Mouse (Mus musculus) MEL (cell line): Measurements from ENCODE around the gene Gm15557. TPM values are rescaled to one million over a fixed set of nuclear protein-coding genes. Genes with fewer than 3 reads are reported as not detected.

ENCODE experiments used
- DNase-seq: peaks from one replicate; pipeline ENCODE4 v3.0.0; 2011; ENCODE audit warnings: low read depth, low spot score
- H3K27ac ChIP-seq: 2 replicates; pipeline ENCODE4 v1.5.1; 2012; ENCODE audit warnings: low read depth, mild to moderate bottlenecking, control low read depth, low read length, moderate library complexity; ENCODE audit not compliant: control insufficient read depth
- H3K27me3 ChIP-seq, 2 experiments: fragments of 150-350 bp in 1 of 2; sonication (generic) in 1 of 2; 2 replicates each; pipeline ENCODE4 v1.6.1; 2012; ENCODE audit warnings: low read length in 2 of 2, mild to moderate bottlenecking in 2 of 2, improper control_type of control experiment in 1 of 2, moderate library complexity in 1 of 2; ENCODE audit not compliant: insufficient read depth in 2 of 2, control insufficient read depth in 1 of 2
- H3K36me3 ChIP-seq, 2 experiments: 2 replicates each; pipeline ENCODE4 v1.6.1; 2012 to 2014; ENCODE audit warnings: low read length in 2 of 2, improper control_type of control experiment in 1 of 2, inconsistent platforms in 1 of 2, mild to moderate bottlenecking in 1 of 2; ENCODE audit not compliant: insufficient read depth in 2 of 2, control insufficient read depth in 1 of 2
- H3K4me1 ChIP-seq, 2 experiments: fragments of 150-350 bp in 1 of 2; sonication (generic) in 1 of 2; 2 replicates each; pipeline ENCODE4 v1.6.1; 2012; ENCODE audit warnings: low read length in 2 of 2, improper control_type of control experiment in 1 of 2, mild to moderate bottlenecking in 1 of 2; ENCODE audit not compliant: insufficient read depth in 2 of 2, control insufficient read depth in 1 of 2
- H3K4me3 ChIP-seq, 2 experiments: fragments of 150-350 bp in 1 of 2; sonication (generic) in 1 of 2; 2 replicates each; pipeline ENCODE4 v1.5.1; 2012; ENCODE audit warnings: low read depth in 2 of 2, low read length in 2 of 2, mild to moderate bottlenecking in 2 of 2, moderate library complexity in 2 of 2, control low read depth in 1 of 2, improper control_type of control experiment in 1 of 2; ENCODE audit not compliant: control insufficient read depth in 1 of 2, insufficient read depth in 1 of 2
- H3K79me2 ChIP-seq: 2 replicates; pipeline ENCODE4 v1.6.1; 2012; ENCODE audit warnings: mild to moderate bottlenecking, low read length, moderate library complexity; ENCODE audit not compliant: control insufficient read depth, poor library complexity, insufficient read depth
- H3K9ac ChIP-seq: 2 replicates; pipeline ENCODE4 v1.6.1; 2012; ENCODE audit warnings: low read depth, mild to moderate bottlenecking, control low read depth, low read length, moderate library complexity; ENCODE audit not compliant: control insufficient read depth, poor library complexity, severe bottlenecking
- H3K9me3 ChIP-seq: fragments of 150-350 bp; sonication (generic); replicated peaks from 2 replicates; pipeline ENCODE4 v1.6.1; 2012; ENCODE audit warnings: mild to moderate bottlenecking, low read length, improper control_type of control experiment, moderate library complexity; ENCODE audit not compliant: insufficient read depth
- CHD1 ChIP-seq: IDR thresholded peaks from 2 replicates; pipeline ENCODE4 v1.6.1; 2012; ENCODE audit warnings: low read depth, mild to moderate bottlenecking, inconsistent platforms, low read length, improper control_type of control experiment
- CHD2 ChIP-seq: IDR thresholded peaks from 2 replicates; pipeline ENCODE4 v1.6.1; 2011; ENCODE audit warnings: low read length, improper control_type of control experiment
- CTCF ChIP-seq, 3 experiments: IDR thresholded peaks in 2 of 3; conservative IDR thresholded peaks in 1 of 3; 2 replicates each; pipeline ENCODE4 v1.5.1; 2011 to 2012; ENCODE audit warnings: low read length in 3 of 3, low read depth in 2 of 3, mild to moderate bottlenecking in 2 of 3, improper control_type of control experiment in 1 of 3, inconsistent platforms in 1 of 3, mixed read lengths in 1 of 3, moderate library complexity in 1 of 3; ENCODE audit not compliant: control insufficient read depth in 1 of 3, insufficient read depth in 1 of 3, poor library complexity in 1 of 3, severe bottlenecking in 1 of 3
- E2F4 ChIP-seq: IDR thresholded peaks from 2 replicates; pipeline ENCODE4 v1.6.1; 2011; ENCODE audit warnings: low read depth, low read length, improper control_type of control experiment, borderline replicate concordance
- ELF1 ChIP-seq: IDR thresholded peaks from 2 replicates; pipeline ENCODE4 v1.6.1; 2014; ENCODE audit warnings: low read depth, mild to moderate bottlenecking, inconsistent platforms, low read length, improper control_type of control experiment, moderate library complexity
- EP300 ChIP-seq, 2 experiments: IDR thresholded peaks; 2 replicates each; pipeline ENCODE4 v1.6.1; 2011; ENCODE audit warnings: improper control_type of control experiment in 2 of 2, low read length in 2 of 2, low read depth in 1 of 2, mild to moderate bottlenecking in 1 of 2
- ETS1 ChIP-seq: IDR thresholded peaks from 2 replicates; pipeline ENCODE4 v1.6.1; 2012; ENCODE audit warnings: low read depth, mild to moderate bottlenecking, inconsistent platforms, low read length, improper control_type of control experiment, moderate library complexity
- GABPA ChIP-seq: IDR thresholded peaks from 2 replicates; pipeline ENCODE4 v1.6.1; 2012; ENCODE audit warnings: low read depth, mild to moderate bottlenecking, inconsistent platforms, low read length, improper control_type of control experiment, moderate library complexity
- HCFC1 ChIP-seq: IDR thresholded peaks from 2 replicates; pipeline ENCODE4 v1.6.1; 2012; ENCODE audit warnings: low read depth, mild to moderate bottlenecking, inconsistent platforms, low read length, improper control_type of control experiment, moderate library complexity
- JUND ChIP-seq: IDR thresholded peaks from 2 replicates; pipeline ENCODE4 v1.6.1; 2011; ENCODE audit warnings: low read depth, mild to moderate bottlenecking, improper control_type of control experiment, low read length
- MAX ChIP-seq: IDR thresholded peaks from 2 replicates; pipeline ENCODE4 v1.6.1; 2011; ENCODE audit warnings: low read length, improper control_type of control experiment
- MAZ ChIP-seq: IDR thresholded peaks from 2 replicates; pipeline ENCODE4 v1.6.1; 2012; ENCODE audit warnings: low read depth, mild to moderate bottlenecking, inconsistent platforms, low read length, improper control_type of control experiment
- MEF2A ChIP-seq: IDR thresholded peaks from 2 replicates; pipeline ENCODE4 v1.6.1; 2014; ENCODE audit warnings: low read depth, mild to moderate bottlenecking, inconsistent platforms, low read length, improper control_type of control experiment; ENCODE audit not compliant: poor library complexity, insufficient replicate concordance, severe bottlenecking; ENCODE audit errors: extremely low read depth
- MXI1 ChIP-seq: IDR thresholded peaks from 2 replicates; pipeline ENCODE4 v1.6.1; 2011; ENCODE audit warnings: mild to moderate bottlenecking, low read depth, low read length, improper control_type of control experiment
- MYB ChIP-seq: IDR thresholded peaks from 2 replicates; pipeline ENCODE4 v1.6.1; 2011; ENCODE audit warnings: mild to moderate bottlenecking, low read depth, low read length, improper control_type of control experiment
- MYC ChIP-seq: IDR thresholded peaks from 2 replicates; pipeline ENCODE4 v1.6.1; 2011; ENCODE audit warnings: low read depth, mild to moderate bottlenecking, low read length, improper control_type of control experiment, moderate library complexity
- POLR2AphosphoS5 ChIP-seq: IDR thresholded peaks from 2 replicates; pipeline ENCODE4 v1.6.1; 2012; ENCODE audit warnings: low read depth, borderline replicate concordance, mild to moderate bottlenecking, inconsistent platforms, low read length, moderate library complexity, mixed read lengths
- RCOR1 ChIP-seq: IDR thresholded peaks from 2 replicates; pipeline ENCODE4 v1.6.1; 2012; ENCODE audit warnings: low read depth, mild to moderate bottlenecking, inconsistent platforms, low read length, improper control_type of control experiment
- SIN3A ChIP-seq: IDR thresholded peaks from 2 replicates; pipeline ENCODE4 v1.6.1; 2012; ENCODE audit warnings: low read length, improper control_type of control experiment, inconsistent platforms
- TAL1 ChIP-seq: IDR thresholded peaks from 2 replicates; pipeline ENCODE4 v1.6.1; 2012; ENCODE audit warnings: mild to moderate bottlenecking, inconsistent platforms, low read length, moderate library complexity, mixed read lengths
- TBP ChIP-seq: IDR thresholded peaks from 2 replicates; pipeline ENCODE4 v1.8.0; 2011; ENCODE audit warnings: low read depth, low read length, improper control_type of control experiment
- TCF12 ChIP-seq: IDR thresholded peaks from 2 replicates; pipeline ENCODE4 v1.6.1; 2014; ENCODE audit warnings: low read depth, mild to moderate bottlenecking, inconsistent platforms, low read length, improper control_type of control experiment, moderate library complexity
- UBTF ChIP-seq: IDR thresholded peaks from 2 replicates; pipeline ENCODE4 v1.6.1; 2012; ENCODE audit warnings: low read depth, mild to moderate bottlenecking, inconsistent platforms, low read length, improper control_type of control experiment, moderate library complexity, borderline replicate concordance; ENCODE audit not compliant: insufficient read depth
- USF1 ChIP-seq: IDR thresholded peaks from 2 replicates; pipeline ENCODE4 v1.6.1; 2014; ENCODE audit warnings: low read depth, mild to moderate bottlenecking, inconsistent platforms, low read length, improper control_type of control experiment, moderate library complexity
- USF2 ChIP-seq, 2 experiments: IDR thresholded peaks; 2 replicates each; pipeline ENCODE4 v1.6.1; 2011 to 2012; ENCODE audit warnings: improper control_type of control experiment in 2 of 2, low read length in 2 of 2, borderline replicate concordance in 1 of 2, inconsistent platforms in 1 of 2, low read depth in 1 of 2, mild to moderate bottlenecking in 1 of 2; ENCODE audit not compliant: insufficient read depth in 1 of 2
- ZNF384 ChIP-seq: IDR thresholded peaks from 2 replicates; pipeline ENCODE4 v1.6.1; 2012; ENCODE audit warnings: low read depth, mild to moderate bottlenecking, inconsistent platforms, low read length, improper control_type of control experiment
- polyA plus RNA-seq, 2 experiments: library from polyadenylated mRNA; stranded (reverse) in 1 of 2; unstranded in 1 of 2; fragments of >175 nt in 1 of 2; fragments of >200 nt in 1 of 2; gene quantifications; 2 replicates each; pipeline versions ENCODE4 v1.2.1 to v1.2.4; 2012; ENCODE audit warnings: low replicate concordance in 2 of 2, low read depth in 1 of 2; ENCODE audit not compliant: insufficient read length in 2 of 2, insufficient read depth in 1 of 2, missing spikeins in 1 of 2
- total RNA-seq: library from RNA; depleted of rRNA; stranded (reverse); fragments of 300-350 nt; gene quantifications from 2 replicates; pipeline ENCODE4 v1.2.3, GENCODE M21; 2012

The Gm15557 gene
- total and polyA plus RNA-seq, 3 experiments = not detected

DNA sequence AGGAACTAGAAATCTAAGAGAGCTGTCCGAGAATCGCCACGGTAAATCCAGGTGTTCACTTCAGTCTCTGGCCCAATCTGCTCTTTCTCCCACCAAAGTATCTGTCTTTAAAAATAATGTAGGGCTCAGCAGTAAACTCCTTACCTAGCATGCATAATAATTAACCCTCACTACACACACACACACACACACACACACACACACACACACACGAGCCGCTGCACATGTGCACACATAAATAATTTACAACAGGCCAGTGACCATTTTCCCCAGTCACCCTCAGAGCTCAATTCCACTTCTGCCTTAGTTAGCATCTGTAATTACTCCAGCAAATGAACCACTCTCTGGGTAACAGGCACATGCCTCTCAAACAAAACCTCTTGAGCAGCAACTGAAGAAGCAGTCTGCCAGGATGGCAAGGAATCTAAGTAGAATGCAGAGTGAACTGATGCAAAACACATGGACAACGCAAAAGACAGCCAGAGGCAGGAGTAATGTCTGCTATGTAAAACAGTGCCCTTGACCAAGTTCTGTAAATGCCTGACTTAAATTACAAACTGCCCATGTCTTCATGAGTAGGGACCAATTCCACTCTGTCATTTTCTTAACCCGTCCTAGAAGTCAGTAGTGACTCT, 11.7 kb upstream of the Gm15557 start:
- Histone ChIP-seq H3K4me1 (peaks cover 3 to 26% of the 10 kb centered on the region in 2 experiments; a peak in 3 of 4 replicates), H3K9me3 (no peaks in the 10 kb centered on the region), H3K27me3 (no peaks in the 10 kb centered on the region), H3K4me3 (peak overlapping the region; percentile 85 to 92), H3K79me2 (peaks cover 45% of the 10 kb centered on the region), H3K9ac (peak overlapping the region; percentile 82), H3K36me3 (peaks cover 2 to 29% of the 10 kb centered on the region in 2 experiments; a peak in 3 of 4 replicates), H3K27ac (peak overlapping the region; percentile 98)
- TF ChIP-seq MAX (peak; percentile 80), SIN3A (peak; percentile 78), JUND (no peak), HCFC1 (0 out of 2 replicates have a peak, but pooled peaks have one; percentile 56), TCF12 (0 out of 2 replicates have a peak, but pooled peaks have one; percentile 5), MYC (peak; percentile 62; the same call in 1 of the 2 replicates), MXI1 (peak; percentile 96), ETS1 (no peak), TBP (peak; percentile 19; the same call in 1 of the 2 replicates)
- DNase-seq = peak; percentile 72

DNA sequence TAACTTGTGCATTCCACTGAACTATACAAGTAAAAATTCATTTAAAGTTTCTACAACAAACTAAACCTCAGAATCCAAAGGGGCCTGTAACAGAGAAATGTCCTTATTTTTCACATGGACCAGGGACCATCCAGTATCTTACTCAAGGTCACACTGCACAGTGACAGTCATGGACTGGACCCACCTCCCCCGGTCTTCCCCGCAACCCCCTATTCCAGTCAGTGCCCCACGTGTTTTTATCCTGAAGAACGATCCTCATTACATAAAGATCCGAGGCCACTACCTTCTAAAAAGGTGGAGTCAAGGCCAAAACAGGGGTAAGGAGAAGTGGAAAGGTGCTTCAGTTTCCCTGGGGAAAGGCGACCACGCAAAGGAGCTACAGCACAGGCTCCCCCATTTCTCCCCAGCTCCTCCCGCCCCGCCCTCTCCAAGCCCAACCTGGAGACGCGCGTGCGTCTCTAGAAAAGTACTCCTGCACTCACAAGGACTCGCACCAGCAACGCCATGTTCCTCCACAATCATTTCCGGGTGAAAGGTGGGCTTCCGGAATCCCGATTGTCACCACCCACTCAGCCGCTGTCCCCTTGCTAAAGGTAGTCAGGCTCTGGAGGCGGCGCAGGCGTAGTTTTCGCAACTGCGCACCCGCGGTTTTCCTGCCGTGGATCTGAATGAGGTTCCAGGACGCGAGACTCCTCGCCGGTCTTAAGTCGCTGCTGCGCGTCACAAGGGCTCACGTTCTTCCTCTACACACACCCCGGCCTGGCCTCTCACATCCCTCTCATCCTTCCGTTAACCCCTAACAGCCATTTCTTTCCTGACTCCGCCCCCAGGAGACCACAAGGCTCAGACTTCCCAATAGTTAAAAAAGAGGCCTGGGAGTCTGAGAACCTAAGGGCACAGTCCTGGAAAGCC, 10.7 kb upstream of the Gm15557 start, which contains the start of gene Uqcc1:
TSS of gene Uqcc1 (minus strand) at position 780 of the 912 bp plus-strand sequence.
- Histone ChIP-seq H3K9me3 (no peaks in the 10 kb centered on the region), H3K36me3 (peaks cover 0 to 19% of the 10 kb centered on the region in 2 experiments; a peak in 2 of 4 replicates), H3K4me3 (peak within 1 kb of the TSS; percentile 85 to 92), H3K4me1 (peaks cover 3 to 17% of the 10 kb centered on the region in 2 experiments; a peak in 3 of 4 replicates), H3K9ac (peak within 1 kb of the TSS; percentile 82), H3K27ac (peak within 1 kb of the TSS; percentile 98), H3K27me3 (no peaks in the 10 kb centered on the region), H3K79me2 (peaks cover 39% of the 10 kb centered on the region)
- DNase-seq = peak; percentile 98
- TF ChIP-seq UBTF (no peak), MAX (peak; percentile 78), MAZ (peak; percentile 61; the same call in 1 of the 2 replicates), CTCF (IDR thresholded peaks at IDR 0.05 in 2 of 3, conservative IDR thresholded peaks at IDR 0.05 in 1 of 3; ENCODE audit: control insufficient read depth in 1 of 3, insufficient read depth in 1 of 3, low read depth in 2 of 3, low read length in 3 of 3, poor library complexity in 1 of 3, severe bottlenecking in 1 of 3) (no peak), ETS1 (peak; percentile 3; the same call in 1 of the 2 replicates), ZNF384 (no peak), MEF2A (no peak), CHD1 (no peak), MYC (peak; percentile 89), POLR2AphosphoS5 (no peak; the same call in 1 of the 2 replicates), RCOR1 (no peak), TAL1 (no peak), MYB (peak; percentile 79), EP300 (IDR thresholded peaks at IDR 0.05; ENCODE audit: low read depth in 1 of 2, low read length in 2 of 2) (peak in 1 of 2 experiments; percentile 21; a peak in 1 of 4 replicates), SIN3A (peak; percentile 93), GABPA (no peak), HCFC1 (peak; percentile 91), USF1 (no peak), ELF1 (peak; percentile 86), CHD2 (0 out of 2 replicates have a peak, but pooled peaks have one; percentile 49), USF2 (IDR thresholded peaks at IDR 0.05; ENCODE audit: borderline replicate concordance in 1 of 2, insufficient read depth in 1 of 2, low read depth in 1 of 2, low read length in 2 of 2) (no peak), E2F4 (no peak)
